Comparison of ENCODE assay signal across 10 mouse cellular contexts in the genomic region with DNA sequence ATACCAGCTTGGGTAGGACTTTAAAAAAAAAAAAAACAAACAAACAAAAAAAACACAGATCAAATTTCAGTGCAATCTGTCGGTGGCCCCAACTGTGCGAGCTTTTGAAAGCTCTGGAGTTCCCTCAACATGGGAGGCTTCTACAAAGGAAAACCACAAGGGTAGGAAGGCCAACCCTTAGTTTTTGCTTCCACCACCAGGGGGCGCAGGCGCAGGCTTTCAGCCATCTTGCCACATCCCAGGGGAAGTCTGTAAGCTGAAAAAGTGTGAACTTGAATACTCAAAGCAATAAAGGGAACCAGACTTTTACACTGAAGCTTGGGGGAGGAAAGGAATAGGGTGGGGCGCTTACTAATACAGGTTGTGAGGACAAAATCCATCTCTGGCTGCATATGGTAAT. TPM values are rescaled to one million over a fixed set of nuclear protein-coding genes. Genes with fewer than 3 reads are reported as not detected.
DNase-seq lines count a peak whose midpoint lies in the region; ATAC-seq and TF ChIP-seq lines count a peak whose summit lies in the region.
"Had no signal": no experiment of that assay in that cellular context is flagged by ENCODE, and none has a peak within 500 bp of the region (broad histone marks: within the 10 kb centered on the region; RNA-seq: fewer than 3 reads in every experiment).

No protein-coding gene starts in this region.

- DNase-seq in midbrain, embryonic 11.5 days (ENCODE audit: low spot score, missing footprints): peak; percentile 94
- peak; percentile 31 for DNase-seq in adrenal gland, adult 8-10 months
- peak; percentile 67 for DNase-seq in embryo, embryonic 11 days
- DNase-seq in heart, postnatal 25 days (ENCODE audit: low spot score): peak; percentile 33
- DNase-seq in limb, embryonic 14.5 days (ENCODE audit: low spot score): peak; percentile 30
- DNase-seq in retina, embryonic 14.5 days (ENCODE audit: low spot score): peak; percentile 71
- peak; percentile 28 for DNase-seq in urinary bladder, adult 2 months (ENCODE audit: low spot score)

- intact Hi-C loops in heart, postnatal 25 days (cut with DNase I): no loop called here

- no peak overlapping the region for H3K4me2 ChIP-seq in midbrain, embryonic 11.5 days
- no peak overlapping the region for H3K4me2 ChIP-seq in midbrain, embryonic 13.5 days (replicated peaks)
- H3K4me2 ChIP-seq in limb, embryonic 14.5 days (replicated peaks; ENCODE audit: low read depth, low read length, severe bottlenecking): no peak overlapping the region
- H3K4me2 ChIP-seq: heart, embryonic 13.5 days had no signal

- H3K27ac ChIP-seq in midbrain, embryonic 11.5 days (ENCODE audit: low read depth, low read length): no peak overlapping the region
- no peak overlapping the region for H3K27ac ChIP-seq in midbrain, embryonic 13.5 days
- no peak overlapping the region for H3K27ac ChIP-seq in limb, embryonic 14.5 days (replicated peaks; ENCODE audit: low read depth, low read length)
- H3K27ac ChIP-seq: heart, embryonic 13.5 days had no signal

- no peak for ATAC-seq in midbrain, embryonic 11.5 days (ENCODE audit: low FRiP score)
- ATAC-seq in midbrain, embryonic 13.5 days: no peak
- ATAC-seq in limb, embryonic 14.5 days (ENCODE audit: low FRiP score, low read depth): no peak

- H3K4me3 ChIP-seq in midbrain, embryonic 11.5 days (ENCODE audit: low read depth, low read length): no peak overlapping the region
- H3K4me3 ChIP-seq in midbrain, embryonic 13.5 days (replicated peaks): no peak overlapping the region
- no peak overlapping the region for H3K4me3 ChIP-seq in limb, embryonic 14.5 days (replicated peaks; ENCODE audit: low read length)
- H3K4me3 ChIP-seq: heart, embryonic 13.5 days had no signal

- H3K4me1 ChIP-seq in midbrain, embryonic 11.5 days (ENCODE audit: control insufficient read depth, insufficient read depth, low read length): no peaks in the 10 kb centered on the region
- H3K4me1 ChIP-seq in midbrain, embryonic 13.5 days (replicated peaks): no peaks in the 10 kb centered on the region
- H3K4me1 ChIP-seq in limb, embryonic 14.5 days (ENCODE audit: control insufficient read depth, insufficient read depth, low read length): peaks cover 3% of the 10 kb centered on the region; the same call in 1 of the 2 replicates

- 35% methylated on average over 5 of the region's 5 CpGs for WGBS in midbrain, embryonic 11.5 days
- 42% methylated on average over 5 of the region's 5 CpGs for WGBS in midbrain, embryonic 13.5 days
- WGBS in limb, embryonic 14.5 days: 34% methylated on average over 5 of the region's 5 CpGs

- no peaks in the 10 kb centered on the region for H3K36me3 ChIP-seq in midbrain, embryonic 11.5 days (ENCODE audit: control insufficient read depth, insufficient read depth, low read length)
- no peaks in the 10 kb centered on the region for H3K36me3 ChIP-seq in midbrain, embryonic 13.5 days
- no peaks in the 10 kb centered on the region for H3K36me3 ChIP-seq in limb, embryonic 14.5 days (ENCODE audit: control insufficient read depth, insufficient read depth, low read length)
- H3K36me3 ChIP-seq: heart, embryonic 13.5 days had no signal

- no peaks in the 10 kb centered on the region for H3K27me3 ChIP-seq in midbrain, embryonic 11.5 days (ENCODE audit: control insufficient read depth, insufficient read depth, low read length)
- no peaks in the 10 kb centered on the region for H3K27me3 ChIP-seq in midbrain, embryonic 13.5 days
- no peaks in the 10 kb centered on the region for H3K27me3 ChIP-seq in limb, embryonic 14.5 days (ENCODE audit: control insufficient read depth, insufficient read depth, low read length)
- H3K27me3 ChIP-seq: heart, embryonic 13.5 days had no signal

- TF ChIP-seq POLR2A in limb, embryonic 14.5 days (IDR thresholded peaks at IDR 0.05; ENCODE audit: borderline replicate concordance, extremely low read depth, insufficient read depth, insufficient read length): no peak

- H3K9me3 ChIP-seq in midbrain, embryonic 11.5 days (ENCODE audit: control insufficient read depth, low read length): no peaks in the 10 kb centered on the region
- H3K9me3 ChIP-seq in midbrain, embryonic 13.5 days: no peaks in the 10 kb centered on the region
- no peaks in the 10 kb centered on the region for H3K9me3 ChIP-seq in limb, embryonic 14.5 days (ENCODE audit: control insufficient read depth, low read length)
- H3K9me3 ChIP-seq: heart, embryonic 13.5 days had no signal

- H3K9ac ChIP-seq in midbrain, embryonic 11.5 days (ENCODE audit: low read length): no peak overlapping the region
- H3K9ac ChIP-seq in midbrain, embryonic 13.5 days (replicated peaks): no peak overlapping the region
- H3K9ac ChIP-seq in limb, embryonic 14.5 days (ENCODE audit: low read depth, low read length, severe bottlenecking): no peak overlapping the region
- H3K9ac ChIP-seq: heart, embryonic 13.5 days had no signal

RNA-seq across cellular contexts. Expression of gene Defb30, which starts 1.0 kb away (rescaled TPM):
- polyA plus RNA-seq in midbrain, embryonic 11.5 days (2014; fragmentation: Nextera tagmentation; extraction: Ambion mirVana): not detected in 2 replicates
- polyA plus RNA-seq in midbrain, embryonic 13.5 days (2015; fragmentation: Nextera tagmentation; extraction: Ambion mirVana): not detected in 2 replicates
- total RNA-seq in adrenal gland, adult 8-10 months (2022): not detected
- total RNA-seq in heart, postnatal 25 days (2021): not detected
- not detected in 2 replicates for polyA plus RNA-seq in limb, embryonic 14.5 days (2012; rRNA removed)
- not detected in 2 replicates for polyA plus RNA-seq in limb, embryonic 14.5 days (2014; fragmentation: Nextera tagmentation; extraction: Ambion mirVana)
- not detected in 2 replicates for polyA plus RNA-seq in urinary bladder, adult 2 months (2012; rRNA removed)
- total RNA-seq: neutrophil, adult 5-6 weeks had no signal
- polyA plus RNA-seq: heart, embryonic 13.5 days had no signal

RNA-seq across cellular contexts. Expression of gene Defb42, which starts 4.0 kb away (rescaled TPM):
- not detected in 2 replicates for polyA plus RNA-seq in midbrain, embryonic 11.5 days (2014; fragmentation: Nextera tagmentation; extraction: Ambion mirVana)
- polyA plus RNA-seq in midbrain, embryonic 13.5 days (2015; fragmentation: Nextera tagmentation; extraction: Ambion mirVana): not detected in 2 replicates
- under 1 TPM in 2 of 4 experiments, not detected in 2; 0.56 to 0.62 TPM for total RNA-seq in adrenal gland, adult 8-10 months (2022)
- under 1 TPM in 1 of 2 experiments, not detected in 1; 0.70 TPM for total RNA-seq in heart, postnatal 25 days (2021)
- 0.09 and 0.23 TPM in 2 replicates for polyA plus RNA-seq in limb, embryonic 14.5 days (2012; rRNA removed)
- polyA plus RNA-seq in limb, embryonic 14.5 days (2014; fragmentation: Nextera tagmentation; extraction: Ambion mirVana): not detected in 2 replicates
- 0.16 and 0.17 TPM in 2 replicates for polyA plus RNA-seq in urinary bladder, adult 2 months (2012; rRNA removed)
- total RNA-seq: neutrophil, adult 5-6 weeks had no signal

RNA-seq across cellular contexts. Expression of gene Defb43, which starts 39.2 kb away (rescaled TPM):
- polyA plus RNA-seq in midbrain, embryonic 11.5 days (2014; fragmentation: Nextera tagmentation; extraction: Ambion mirVana): not detected in 2 replicates
- not detected in 2 replicates for polyA plus RNA-seq in midbrain, embryonic 13.5 days (2015; fragmentation: Nextera tagmentation; extraction: Ambion mirVana)
- total RNA-seq in adrenal gland, adult 8-10 months (2022): not detected
- not detected for total RNA-seq in heart, postnatal 25 days (2021)
- not detected in 2 replicates for polyA plus RNA-seq in limb, embryonic 14.5 days (2012; rRNA removed)
- not detected in 2 replicates for polyA plus RNA-seq in limb, embryonic 14.5 days (2014; fragmentation: Nextera tagmentation; extraction: Ambion mirVana)
- polyA plus RNA-seq in urinary bladder, adult 2 months (2012; rRNA removed): not detected in 2 replicates
- total RNA-seq: neutrophil, adult 5-6 weeks had no signal
- polyA plus RNA-seq: heart, embryonic 13.5 days had no signal

RNA-seq across cellular contexts. Expression of gene Defb47, which starts 52.9 kb away (rescaled TPM):
- polyA plus RNA-seq in midbrain, embryonic 11.5 days (2014; fragmentation: Nextera tagmentation; extraction: Ambion mirVana): not detected in 2 replicates
- polyA plus RNA-seq in midbrain, embryonic 13.5 days (2015; fragmentation: Nextera tagmentation; extraction: Ambion mirVana): not detected in 2 replicates
- not detected for total RNA-seq in adrenal gland, adult 8-10 months (2022)
- total RNA-seq in heart, postnatal 25 days (2021): not detected
- polyA plus RNA-seq in limb, embryonic 14.5 days (2012; rRNA removed): not detected in 2 replicates
- not detected in 2 replicates for polyA plus RNA-seq in limb, embryonic 14.5 days (2014; fragmentation: Nextera tagmentation; extraction: Ambion mirVana)
- polyA plus RNA-seq in urinary bladder, adult 2 months (2012; rRNA removed): not detected in 2 replicates
- total RNA-seq: neutrophil, adult 5-6 weeks had no signal
- polyA plus RNA-seq: heart, embryonic 13.5 days had no signal

Comparison
In these comparisons a context has a peak if more than half of its experiments do, and no peak if none do; other contexts are left out.
1. DNase-seq: peak in every context shown above with its lines; median percentile 94 in midbrain, embryonic 11.5 days; 71 in retina, embryonic 14.5 days; 67 in embryo, embryonic 11 days; 33 in heart, postnatal 25 days; 31 in adrenal gland, adult 8-10 months; 30 in limb, embryonic 14.5 days; 28 in urinary bladder, adult 2 months.